Mouse (Mus musculus): Measurements from ENCODE around the gene Satb2.

Gene Satb2

GRCm38 (mm10) chr1:56972950-56973592, 5.4 kb downstream of the Satb2 start:
- DNase-seq (ENCODE audit: low read depth) = peak; percentile 60

DNA sequence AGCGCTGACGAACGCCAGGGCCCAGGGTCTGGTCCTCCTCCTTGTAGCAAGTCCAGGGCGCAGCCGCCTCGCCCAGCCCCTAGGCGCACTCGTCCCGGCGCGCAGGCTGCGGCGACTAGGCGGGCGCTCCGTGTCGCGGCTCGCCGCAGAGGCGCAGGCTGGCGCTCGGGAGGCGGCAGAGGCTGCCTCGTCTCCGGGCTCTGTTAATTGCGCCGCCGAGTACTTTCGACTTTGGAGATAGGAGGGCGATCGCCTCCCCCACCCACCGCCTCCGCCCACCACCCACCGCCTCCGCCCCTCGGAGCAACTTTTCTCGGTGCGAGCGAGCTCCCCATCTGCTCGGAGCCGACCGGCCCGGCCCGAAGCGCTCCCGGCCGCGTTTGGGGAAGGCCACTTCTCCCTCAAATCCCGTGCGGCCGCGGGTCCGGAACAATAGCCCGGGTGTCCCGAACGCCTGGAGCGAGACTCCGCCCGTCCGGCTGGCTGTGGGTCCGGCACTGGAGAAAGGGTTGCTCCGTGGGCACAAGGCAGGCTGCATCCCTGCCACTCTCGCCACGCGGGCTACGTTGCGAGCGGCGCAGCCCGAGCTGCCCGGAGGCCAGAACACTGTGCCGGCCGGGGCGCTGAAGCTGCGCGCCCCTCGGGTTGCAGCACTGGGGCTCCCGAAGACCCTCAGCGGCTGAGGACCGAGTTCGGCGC, 6.0 kb downstream of the Satb2 start:
- no peak for DNase-seq (ENCODE audit: low read depth)

DNA sequence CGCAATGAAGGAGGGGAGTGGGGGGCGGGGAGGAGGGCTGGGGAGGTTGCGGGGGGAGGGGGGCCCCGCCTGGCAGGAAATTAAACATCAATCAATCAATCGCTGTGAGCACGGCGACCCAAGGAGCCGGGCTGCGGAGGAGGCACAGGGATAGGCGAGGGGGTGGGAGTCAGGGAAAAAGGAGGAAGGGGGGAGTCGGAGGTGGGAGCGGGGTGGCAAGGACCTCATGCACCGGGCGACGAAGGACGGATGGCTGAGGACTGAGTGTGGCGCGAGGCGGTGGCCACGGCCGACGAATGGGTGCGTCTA, 6.6 kb downstream of the Satb2 start:
- DNase-seq (ENCODE audit: low read depth) = no peak

DNA sequence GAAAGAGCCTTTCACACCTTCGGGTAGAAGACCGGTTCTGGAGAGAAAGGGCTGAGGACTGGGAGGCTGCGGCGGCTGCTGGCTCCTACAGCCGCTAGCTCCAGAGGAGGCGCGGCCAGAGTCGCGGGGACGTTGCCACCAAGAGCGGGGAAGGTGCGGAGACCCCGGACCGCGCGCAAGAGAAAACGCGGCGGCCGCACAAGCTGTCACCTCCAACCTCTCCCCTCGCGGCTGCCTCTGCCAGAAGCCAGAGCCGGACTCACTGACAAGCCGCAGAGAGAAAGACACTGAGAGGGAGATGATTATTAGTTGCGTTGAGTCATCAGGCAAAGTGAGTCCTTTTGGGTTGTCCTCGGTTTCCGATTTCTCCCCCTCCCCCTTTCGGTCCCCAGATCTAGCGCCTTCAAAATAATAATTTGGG, 7.0 kb downstream of the Satb2 start:
- no peak for DNase-seq (ENCODE audit: low read depth)

DNA sequence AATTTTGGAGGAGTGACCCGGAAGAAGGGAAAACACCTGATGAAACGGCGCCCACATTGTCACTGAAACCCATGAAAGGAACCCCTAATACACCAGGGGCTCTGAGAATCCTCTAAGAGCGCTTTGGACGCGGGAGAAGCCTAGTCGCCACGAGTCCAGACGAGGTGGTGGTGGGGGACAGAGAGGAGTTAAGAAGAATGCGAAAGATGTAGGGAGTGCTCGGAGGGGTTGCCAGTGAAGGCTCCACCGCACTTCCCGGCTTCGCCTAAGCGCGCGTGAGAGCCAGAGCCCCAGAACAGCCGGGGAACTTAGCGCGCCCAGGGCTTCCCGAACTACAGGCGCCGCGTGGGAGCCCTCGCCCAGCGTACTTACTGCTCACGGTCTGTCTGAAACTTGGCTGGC, 7.7 kb downstream of the Satb2 start:
- no peak for DNase-seq (ENCODE audit: low read depth)

DNA sequence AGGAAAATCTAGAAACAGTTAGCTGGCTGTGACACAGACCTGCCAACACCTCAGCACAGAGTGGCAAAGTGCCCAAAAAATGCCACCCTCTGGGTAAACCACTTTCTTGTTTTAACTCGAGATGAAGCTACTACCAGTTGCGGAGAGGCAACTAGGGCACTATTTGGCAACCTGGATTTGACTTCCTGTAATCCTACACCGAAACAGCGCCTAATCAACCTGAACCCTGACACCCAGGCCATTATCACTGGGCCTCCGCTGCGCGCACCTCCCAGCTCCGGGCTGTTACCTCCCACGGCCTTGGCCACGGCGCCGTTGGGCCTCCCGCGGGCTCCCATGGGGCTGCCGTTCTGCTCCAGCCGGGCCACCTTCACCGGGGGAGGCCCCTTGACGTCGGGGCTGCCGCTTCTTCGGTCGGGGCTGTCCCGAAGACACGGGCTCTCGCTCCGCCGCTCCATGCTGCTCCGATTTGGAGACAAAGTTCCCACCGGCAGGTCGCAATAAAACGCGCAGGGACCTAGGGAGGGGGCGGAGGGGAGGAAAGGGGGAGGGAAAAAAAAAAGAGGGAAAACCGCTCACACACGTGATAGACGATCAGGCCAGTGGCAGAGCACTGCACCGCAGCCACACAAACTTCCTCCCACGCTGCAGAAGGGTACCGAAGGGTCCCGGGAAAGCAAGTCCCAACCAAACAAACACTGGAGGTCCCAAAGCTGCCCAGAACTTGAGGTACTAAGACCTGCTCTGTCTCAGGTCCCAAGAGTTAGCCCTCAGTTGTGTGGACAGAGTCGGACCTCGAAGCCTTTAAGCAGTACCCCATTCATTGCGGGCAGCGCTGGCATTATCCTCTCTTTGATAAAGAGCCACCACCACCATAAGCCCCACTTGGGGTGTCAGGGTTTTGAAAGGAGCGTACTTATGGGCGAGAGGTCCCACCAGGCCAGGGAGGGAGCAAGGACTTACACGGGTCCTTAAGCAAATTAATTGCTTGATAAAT, 8.8 kb downstream of the Satb2 start:
- DNase-seq (ENCODE audit: low read depth) = no peak

- DNase-seq (ENCODE audit: low read depth) = no peak
Measured at GRCm38 (mm10) chr1:56965879-56966579, 12.4 kb downstream of the Satb2 start.

- no peak for DNase-seq (ENCODE audit: low read depth)
Measured at GRCm38 (mm10) chr1:56964493-56964892, 14.0 kb downstream of the Satb2 start.

- no peak for DNase-seq (ENCODE audit: low read depth)
Measured at GRCm38 (mm10) chr1:56963291-56963690, 15.2 kb downstream of the Satb2 start.

- no peak for DNase-seq (ENCODE audit: low read depth)
Measured at GRCm38 (mm10) chr1:56958996-56959395, 19.5 kb downstream of the Satb2 start.

GRCm38 (mm10) chr1:56957942-56958341, 20.5 kb downstream of the Satb2 start:
- no peak for DNase-seq (ENCODE audit: low read depth)

DNA sequence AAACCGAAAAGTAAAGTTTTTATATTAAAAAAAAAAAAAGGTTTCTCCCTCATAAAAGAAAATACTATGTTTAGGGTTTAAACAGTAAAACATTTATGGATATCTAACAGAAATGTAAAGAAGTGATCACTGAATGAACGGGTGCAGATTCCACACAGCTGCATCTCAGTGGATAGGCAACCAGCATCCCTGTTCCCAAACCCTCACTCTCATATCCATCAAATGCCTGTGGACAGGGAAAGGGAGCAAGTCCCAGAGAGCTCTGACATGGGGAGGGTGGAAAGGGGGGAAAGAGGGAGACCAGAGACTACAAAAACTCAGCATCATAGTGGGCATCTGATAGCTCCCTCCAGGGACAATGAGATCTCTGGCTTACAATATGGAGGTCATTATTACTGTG, 21.6 kb downstream of the Satb2 start:
- DNase-seq (ENCODE audit: low read depth) = no peak

DNA sequence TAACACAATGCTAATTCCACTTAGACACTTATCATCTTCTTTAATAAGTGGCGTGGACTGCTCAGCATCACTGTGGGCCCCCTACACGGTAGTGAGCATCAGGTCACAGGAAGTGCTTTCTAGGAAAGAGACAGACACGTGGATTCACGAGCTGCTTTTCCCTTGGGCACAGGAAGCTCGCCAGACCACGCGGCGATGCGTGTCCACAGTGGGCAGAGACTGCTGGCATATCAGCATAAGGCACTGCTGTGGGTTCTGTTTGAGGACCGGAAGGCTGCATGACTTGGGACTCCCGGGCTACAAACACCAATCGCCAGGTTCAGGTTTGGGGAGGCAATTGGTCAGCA, 22.7 kb downstream of the Satb2 start:
- no peak for DNase-seq (ENCODE audit: low read depth)

GRCm38 (mm10) chr1:56955055-56955738, 23.3 kb downstream of the Satb2 start:
- no peak for DNase-seq (ENCODE audit: low read depth)

- no peak for DNase-seq (ENCODE audit: low read depth)
Measured at GRCm38 (mm10) chr1:56953538-56953937, 24.9 kb downstream of the Satb2 start.

- DNase-seq (ENCODE audit: low read depth) = no peak
Measured at GRCm38 (mm10) chr1:56951980-56952379, 26.5 kb downstream of the Satb2 start.

DNA sequence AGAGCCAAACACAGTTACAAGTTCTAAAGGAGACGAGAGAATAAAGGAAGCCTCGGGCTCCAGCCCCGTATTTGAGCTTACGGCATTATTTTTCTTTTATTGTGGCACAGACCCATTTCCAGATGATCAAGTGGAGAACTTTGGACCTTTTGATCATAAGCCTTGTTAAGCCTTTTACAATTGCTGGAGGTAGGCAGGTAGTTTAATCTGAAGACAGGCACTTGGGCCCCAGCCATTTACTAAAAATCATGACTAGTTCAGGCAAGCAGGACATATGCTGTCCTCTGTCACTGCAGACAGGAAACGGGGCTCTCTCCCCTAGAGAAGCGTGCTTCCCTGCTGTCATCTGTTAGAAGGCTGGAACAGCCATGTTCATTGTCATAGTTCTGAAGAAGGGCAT, 26.9 kb downstream of the Satb2 start:
- DNase-seq (ENCODE audit: low read depth) = no peak

GRCm38 (mm10) chr1:56939432-56939831, 39.0 kb downstream of the Satb2 start:
- DNase-seq (ENCODE audit: low read depth) = no peak

GRCm38 (mm10) chr1:56938432-56938831, 40.0 kb downstream of the Satb2 start:
- DNase-seq (ENCODE audit: low read depth) = no peak

DNA sequence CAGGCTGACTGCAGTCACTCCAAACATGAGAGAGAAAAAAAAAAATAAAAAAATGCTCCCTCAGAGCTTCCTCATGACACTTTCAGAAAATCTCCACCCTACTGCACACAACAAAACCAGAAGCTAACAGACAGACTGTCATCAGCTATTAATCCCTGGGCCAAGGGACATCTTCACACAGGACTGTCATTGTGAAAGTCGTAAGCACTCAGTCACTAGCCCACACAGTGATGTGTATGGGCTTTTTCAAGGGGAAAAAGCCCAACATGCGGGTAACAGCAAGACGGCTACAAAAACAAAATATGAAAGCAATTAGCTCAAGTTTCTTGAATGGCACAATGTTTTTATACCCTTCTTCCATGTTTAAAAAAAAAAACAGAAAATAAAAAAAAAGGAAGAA, 41.9 kb downstream of the Satb2 start:
- no peak for DNase-seq (ENCODE audit: low read depth)

DNA sequence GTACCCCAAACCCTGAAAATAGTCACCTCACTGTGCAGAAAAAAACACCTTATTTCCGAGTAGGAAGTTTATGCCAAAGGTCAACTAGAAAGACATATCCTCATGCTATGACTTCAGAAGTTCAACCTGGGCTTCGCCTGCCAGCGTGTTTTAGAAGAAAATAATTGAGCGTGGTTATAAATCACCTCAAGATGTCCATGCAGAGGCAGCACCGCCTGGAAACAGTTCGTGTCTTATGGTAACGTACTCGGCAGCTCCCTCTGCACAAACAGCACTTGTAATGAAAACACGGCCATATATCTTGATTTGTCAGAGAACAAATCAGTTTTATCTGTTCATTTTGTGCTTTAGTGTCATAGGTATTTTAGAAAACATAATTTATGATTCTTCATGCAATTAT, 44.6 kb downstream of the Satb2 start:
- no peak for DNase-seq (ENCODE audit: low read depth)

GRCm38 (mm10) chr1:56930096-56930495, 48.4 kb downstream of the Satb2 start:
- no peak for DNase-seq (ENCODE audit: low read depth)

All from induced T-regulatory cell, adult 2 months (primary cell).